Mouse (Mus musculus) limb, embryonic 15.5 days (tissue): Measurements from ENCODE around the gene Exoc3l4. TPM values are rescaled to one million over a fixed set of nuclear protein-coding genes. Genes with fewer than 3 reads are reported as not detected.

Source experiments
- ATAC-seq: fragments of 200-750 bp; cut with Nextera tagmentation; 2 replicates; pipeline ENCODE4 v1.8.0; 2017; ENCODE audit warnings: low read depth, moderate TSS enrichment; ENCODE audit not compliant: insufficient number of reproducible peaks, low FRiP score, low TSS enrichment
- H3K27ac ChIP-seq: fragments of 300-500 bp; sonication (generic); 2 replicates; pipeline ENCODE4 v1.5.1; 2015; ENCODE audit warnings: moderate library complexity, mild to moderate bottlenecking, inconsistent platforms
- H3K27me3 ChIP-seq: fragments of 300-500 bp; sonication (generic); 2 replicates; pipeline ENCODE4 v1.6.1; 2015; ENCODE audit warnings: inconsistent platforms
- H3K36me3 ChIP-seq: fragments of 300-500 bp; sonication (generic); 2 replicates; pipeline ENCODE4 v1.6.1; 2015; ENCODE audit warnings: inconsistent platforms
- H3K4me1 ChIP-seq: fragments of 300-500 bp; sonication (generic); 2 replicates; pipeline ENCODE4 v1.6.1; 2015; ENCODE audit warnings: inconsistent platforms
- H3K4me2 ChIP-seq: fragments of 300-500 bp; sonication (generic); 2 replicates; pipeline ENCODE4 v1.6.1; 2015; ENCODE audit warnings: mild to moderate bottlenecking, inconsistent platforms
- H3K4me3 ChIP-seq: fragments of 300-500 bp; sonication (generic); 2 replicates; pipeline ENCODE4 v1.5.1; 2015; ENCODE audit warnings: mild to moderate bottlenecking, inconsistent platforms
- H3K9ac ChIP-seq: fragments of 300-500 bp; sonication (generic); 2 replicates; pipeline ENCODE4 v1.6.1; 2015; ENCODE audit warnings: inconsistent platforms
- H3K9me3 ChIP-seq: fragments of 300-500 bp; sonication (generic); 2 replicates; pipeline ENCODE4 v1.6.1; 2016; ENCODE audit warnings: inconsistent platforms
- WGBS: fragments of 180-500 bp; shearing (Covaris S2); methylation state at CpG from one replicate; pipeline ENCODE4 v1.1.7; 2015; 5-methylcytosine and 5-hydroxymethylcytosine counted together
- polyA plus RNA-seq: library from polyadenylated mRNA; unstranded; fragments of >200 nt; fragmentation: Nextera tagmentation; extraction: Ambion mirVana; gene quantifications from 2 replicates; pipeline ENCODE4 v1.2.1, GENCODE M21; 2015

Exoc3l4 gene
- polyA plus RNA-seq, 1 experiment from 2014 or later: 6.4 TPM

DNA sequence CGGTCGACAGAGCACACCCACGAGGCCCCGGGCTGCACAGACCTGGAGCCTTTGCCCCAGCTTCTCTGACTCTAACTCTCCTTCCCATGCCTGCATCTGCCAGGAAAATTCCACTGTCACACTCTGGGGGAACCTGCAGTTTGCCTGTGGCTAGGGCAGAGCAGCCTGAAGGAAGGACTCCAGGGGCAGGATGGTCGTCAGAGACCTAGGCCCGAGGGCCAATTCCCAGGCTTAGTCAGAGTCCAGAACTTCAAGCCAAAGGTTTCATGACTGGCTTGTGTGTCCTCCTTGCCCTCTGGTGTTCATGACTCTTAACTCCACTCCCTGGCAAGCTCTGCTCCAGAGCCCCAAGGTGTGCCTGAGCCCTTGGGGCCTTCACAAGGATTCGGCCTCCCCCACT is 51.4 kb downstream of the Exoc3l4 start:
- Histone ChIP-seq H3K36me3 (no peaks in the 10 kb centered on the region), H3K27ac (no peak overlapping the region), H3K27me3 (peaks cover 10% of the 10 kb centered on the region; the same call in 1 of the 2 replicates), H3K4me1 (peaks cover 4% of the 10 kb centered on the region), H3K4me3 (no peak overlapping the region), H3K4me2 (no peak overlapping the region), H3K9ac (no peak overlapping the region), H3K9me3 (no peaks in the 10 kb centered on the region)
- 62% methylated on average over 7 of the region's 7 CpGs for WGBS
- ATAC-seq: no peak

- no peak overlapping the region for H3K9ac ChIP-seq
- H3K9me3 ChIP-seq: no peaks in the 10 kb centered on the region
- no peak overlapping the region for H3K4me3 ChIP-seq
- H3K4me2 ChIP-seq: no peak overlapping the region
- no peak overlapping the region for H3K27ac ChIP-seq
- H3K36me3 ChIP-seq: no peaks in the 10 kb centered on the region
- ATAC-seq: no peak
- H3K27me3 ChIP-seq: peaks cover 10% of the 10 kb centered on the region; the same call in 1 of the 2 replicates
- peaks cover 2% of the 10 kb centered on the region for H3K4me1 ChIP-seq
- WGBS: 8% methylated on average over 8 of the region's 8 CpGs
These were observed 52.7 kb downstream of the Exoc3l4 start for GRCm38 (mm10) chr12:111469507-111469906.

- Histone ChIP-seq H3K9ac (no peak overlapping the region), H3K4me1 (peaks cover 12% of the 10 kb centered on the region), H3K9me3 (no peaks in the 10 kb centered on the region), H3K4me2 (no peak overlapping the region), H3K4me3 (no peak overlapping the region), H3K27ac (no peak overlapping the region), H3K36me3 (no peaks in the 10 kb centered on the region), H3K27me3 (peaks cover 10% of the 10 kb centered on the region; the same call in 1 of the 2 replicates)
- ATAC-seq: no peak
- 62% methylated on average over 1 of the region's 1 CpGs for WGBS
These were observed 54.3 kb downstream of the Exoc3l4 start for GRCm38 (mm10) chr12:111471119-111471518.

DNA sequence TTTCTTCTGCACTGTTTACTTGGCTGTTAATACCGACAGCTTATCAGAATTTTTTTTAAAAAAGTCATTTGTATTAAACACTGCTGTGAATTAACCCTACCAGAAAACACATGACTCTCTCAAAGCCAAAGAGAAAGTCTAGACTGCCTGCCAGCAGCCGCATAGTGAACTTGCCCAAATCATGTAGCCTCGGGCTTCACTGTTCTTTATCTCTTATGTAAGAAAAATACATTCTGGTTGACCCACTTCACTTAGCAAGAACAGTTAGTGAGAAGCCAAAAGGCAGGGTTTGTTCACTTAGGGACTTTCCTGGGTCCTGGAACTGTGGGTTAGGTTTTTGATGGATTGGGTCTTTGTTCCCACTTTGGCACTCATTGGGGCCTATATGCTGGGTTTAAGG is 54.9 kb downstream of the Exoc3l4 start:
- H3K9me3 ChIP-seq: no peaks in the 10 kb centered on the region
- 80% methylated on average over 3 of the region's 3 CpGs for WGBS
- H3K27ac ChIP-seq: no peak overlapping the region
- no peak overlapping the region for H3K9ac ChIP-seq
- H3K4me1 ChIP-seq: peaks cover 12% of the 10 kb centered on the region
- H3K27me3 ChIP-seq: peaks cover 10% of the 10 kb centered on the region; the same call in 1 of the 2 replicates
- ATAC-seq: no peak
- H3K4me2 ChIP-seq: no peak overlapping the region
- no peak overlapping the region for H3K4me3 ChIP-seq
- no peaks in the 10 kb centered on the region for H3K36me3 ChIP-seq

DNA sequence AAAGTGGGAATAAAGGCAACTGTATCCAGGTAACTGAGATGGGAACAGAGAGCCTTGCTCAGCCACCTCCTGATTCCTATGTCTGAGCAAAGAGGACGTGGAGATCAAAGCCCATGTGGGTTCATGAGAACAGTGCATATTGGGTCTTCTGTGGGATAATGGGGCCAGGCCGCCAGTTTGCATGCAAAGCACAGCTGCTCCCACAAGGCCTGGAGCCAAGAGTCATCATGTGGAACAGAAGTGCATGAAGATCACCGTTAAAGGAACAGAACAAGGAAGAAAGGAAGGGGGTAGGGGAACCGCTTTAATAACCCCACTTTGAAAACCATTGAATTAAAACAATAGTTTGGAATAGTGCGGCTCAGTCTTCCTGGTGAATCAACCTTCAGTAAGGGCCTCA is 56.1 kb downstream of the Exoc3l4 start:
- peaks cover 12% of the 10 kb centered on the region for H3K4me1 ChIP-seq
- peaks cover 10% of the 10 kb centered on the region; the same call in 1 of the 2 replicates for H3K27me3 ChIP-seq
- ATAC-seq: no peak
- no peak overlapping the region for H3K27ac ChIP-seq
- H3K9ac ChIP-seq: no peak overlapping the region
- H3K36me3 ChIP-seq: no peaks in the 10 kb centered on the region
- no peaks in the 10 kb centered on the region for H3K9me3 ChIP-seq
- 65% methylated on average over 5 of the region's 5 CpGs for WGBS
- H3K4me2 ChIP-seq: no peak overlapping the region
- H3K4me3 ChIP-seq: no peak overlapping the region

GRCm38 (mm10) chr12:111474384-111474783 is 57.6 kb downstream of the Exoc3l4 start:
- Histone ChIP-seq H3K4me3 (no peak overlapping the region), H3K4me1 (peaks cover 12% of the 10 kb centered on the region), H3K4me2 (no peak overlapping the region), H3K9ac (no peak overlapping the region), H3K36me3 (no peaks in the 10 kb centered on the region), H3K27ac (no peak overlapping the region), H3K27me3 (peaks cover 4% of the 10 kb centered on the region; the same call in 1 of the 2 replicates), H3K9me3 (no peaks in the 10 kb centered on the region)
- 92% methylated on average over 3 of the region's 3 CpGs for WGBS
- ATAC-seq: no peak

- no peak for ATAC-seq
- H3K27me3 ChIP-seq: peaks cover 4% of the 10 kb centered on the region; the same call in 1 of the 2 replicates
These were observed 58.3 kb downstream of the Exoc3l4 start for GRCm38 (mm10) chr12:111474893-111475643.

DNA sequence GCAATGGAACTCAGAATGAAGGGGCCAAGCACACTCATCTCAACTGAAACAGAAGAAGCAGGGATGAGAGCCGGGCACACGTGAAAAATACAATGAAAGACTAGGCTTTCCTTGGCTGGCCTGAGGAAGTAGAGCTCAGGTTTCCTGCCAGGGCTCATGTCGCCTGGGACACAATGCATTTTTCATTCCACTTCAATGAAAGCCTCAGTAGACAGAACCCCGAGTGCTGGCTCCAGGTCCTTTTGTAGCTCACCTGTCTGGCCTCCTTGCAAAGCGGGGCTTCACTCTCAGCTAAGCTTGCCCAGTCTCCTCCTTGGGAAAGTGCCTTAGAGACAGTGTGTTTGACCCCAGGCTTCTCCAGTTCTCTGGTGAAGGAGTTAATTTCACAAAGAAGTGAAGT is 62.1 kb downstream of the Exoc3l4 start:
- Histone ChIP-seq H3K27ac (no peak overlapping the region), H3K4me3 (no peak overlapping the region), H3K4me1 (peaks cover 12% of the 10 kb centered on the region), H3K27me3 (peaks cover 8% of the 10 kb centered on the region), H3K36me3 (no peaks in the 10 kb centered on the region), H3K9ac (no peak overlapping the region), H3K4me2 (no peak overlapping the region), H3K9me3 (no peaks in the 10 kb centered on the region)
- ATAC-seq: no peak
- 49% methylated on average over 5 of the region's 5 CpGs for WGBS

More at GRCm38 (mm10) chr12:111474893-111475643, 58.3 kb downstream of the Exoc3l4 start:
- 40% methylated on average over 8 of the region's 8 CpGs for WGBS
- Histone ChIP-seq H3K4me1 (peaks cover 12% of the 10 kb centered on the region), H3K27ac (peak overlapping the region; percentile 50; the same call in 1 of the 2 replicates), H3K4me3 (no peak overlapping the region), H3K9me3 (no peaks in the 10 kb centered on the region), H3K36me3 (no peaks in the 10 kb centered on the region), H3K9ac (no peak overlapping the region), H3K4me2 (no peak overlapping the region)

- no peaks in the 10 kb centered on the region for H3K9me3 ChIP-seq
These were observed 63.1 kb downstream of the Exoc3l4 start for GRCm38 (mm10) chr12:111479917-111480316.

More at GRCm38 (mm10) chr12:111479917-111480316, 63.1 kb downstream of the Exoc3l4 start:
- H3K4me1 ChIP-seq: peaks cover 7% of the 10 kb centered on the region
- H3K4me2 ChIP-seq: no peak overlapping the region
- H3K36me3 ChIP-seq: no peaks in the 10 kb centered on the region
- no peak overlapping the region for H3K9ac ChIP-seq
- no peak overlapping the region for H3K27ac ChIP-seq
- no peak for ATAC-seq
- 67% methylated on average over 2 of the region's 2 CpGs for WGBS
- no peak overlapping the region for H3K4me3 ChIP-seq
- peaks cover 18% of the 10 kb centered on the region for H3K27me3 ChIP-seq

Other genes with a start within 250 kb of the Exoc3l4 start
- not detected in 2 replicates for gene 4930595D18Rik, start 232.5 kb upstream of the Exoc3l4 start, polyA plus RNA-seq
- gene Amn, start 145.9 kb upstream of the Exoc3l4 start, polyA plus RNA-seq: 1.0 and 1.2 TPM in 2 replicates
- 26.4 and 33.5 TPM in 2 replicates for gene Cdc42bpb, start 39.3 kb upstream of the Exoc3l4 start, polyA plus RNA-seq
- 12.4 and 13.2 TPM in 2 replicates for gene Lbhd2, start 10.2 kb upstream of the Exoc3l4 start, polyA plus RNA-seq
- 8.3 and 8.4 TPM in 2 replicates for gene Tnfaip2, start 25.5 kb downstream of the Exoc3l4 start, polyA plus RNA-seq
- 13.1 and 16.1 TPM in 2 replicates for gene Gm266, start 68.8 kb downstream of the Exoc3l4 start, polyA plus RNA-seq
- gene Eif5, start 121.0 kb downstream of the Exoc3l4 start, polyA plus RNA-seq: 473 and 511 TPM in 2 replicates
- gene Mark3, start 157.5 kb downstream of the Exoc3l4 start, polyA plus RNA-seq: 24.0 and 30.4 TPM in 2 replicates